Mouse (Mus musculus) kidney, adult 2 months (tissue): ENCODE results near the gene Rbfox1.

Experiments
- CTCF ChIP-seq: fragments of 200-500 bp; conservative IDR thresholded peaks from 2 replicates; pipeline ENCODE4 v1.5.1; 2011; ENCODE audit warnings: low read depth, mild to moderate bottlenecking, control low read depth, low read length, moderate library complexity, mixed read lengths; ENCODE audit not compliant: insufficient read depth, insufficient read length
- POLR2A ChIP-seq: fragments of 200-500 bp; IDR thresholded peaks from one replicate; pipeline ENCODE4 v1.6.1; 2011; ENCODE audit warnings: low read depth, low read length, control low read depth

DNA sequence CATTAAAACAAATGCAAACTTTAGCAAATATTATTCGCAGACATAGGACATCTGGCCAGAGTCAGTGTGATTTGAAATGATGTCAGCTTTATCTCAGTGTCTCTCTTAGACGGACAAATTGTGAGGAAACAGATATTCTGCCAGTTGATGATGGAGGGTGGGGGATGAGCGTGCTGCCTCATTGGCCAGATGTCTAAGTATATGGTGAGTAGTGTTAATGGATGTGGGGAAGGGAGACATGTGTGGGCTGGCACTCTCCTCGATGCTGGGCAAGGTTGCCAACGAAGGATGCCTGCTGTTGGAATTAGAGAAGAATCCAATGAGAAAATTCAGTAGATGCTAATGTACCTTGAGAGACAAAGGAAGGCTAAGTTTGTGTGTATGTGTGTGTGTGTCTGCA, 25.6 kb downstream of the Rbfox1 start:
- no peak for TF ChIP-seq POLR2A
- no peak for TF ChIP-seq CTCF
